Mouse (Mus musculus) ES-Bruce4 (cell line): ENCODE results near the gene Ccdc69. TPM values are rescaled to one million over a fixed set of nuclear protein-coding genes. Genes with fewer than 3 reads are reported as not detected.

Experiments used
- H3K27ac ChIP-seq: 2 replicates; pipeline ENCODE4 v1.5.1; 2012; ENCODE audit warnings: low read length, inconsistent platforms; ENCODE audit not compliant: insufficient read depth
- H3K27me3 ChIP-seq: 2 replicates; pipeline ENCODE4 v1.6.1; 2012; ENCODE audit warnings: mild to moderate bottlenecking, low read length, inconsistent platforms; ENCODE audit not compliant: control insufficient read depth, poor library complexity, insufficient read depth, severe bottlenecking
- H3K36me3 ChIP-seq: 2 replicates; pipeline ENCODE4 v1.6.1; 2012; ENCODE audit warnings: inconsistent platforms, mild to moderate bottlenecking, low read length, moderate library complexity; ENCODE audit not compliant: control insufficient read depth, poor library complexity, insufficient read depth, severe bottlenecking
- H3K4me1 ChIP-seq: one replicate; pipeline ENCODE4 v1.8.1; 2011; ENCODE audit warnings: low read length; ENCODE audit not compliant: control insufficient read depth, insufficient read depth
- H3K4me3 ChIP-seq: 2 replicates; pipeline ENCODE4 v1.5.1; 2011; ENCODE audit warnings: low read depth, mild to moderate bottlenecking, low read length
- H3K9ac ChIP-seq: 2 replicates; pipeline ENCODE4 v1.6.1; 2012; ENCODE audit warnings: low read depth, mild to moderate bottlenecking, inconsistent platforms; ENCODE audit not compliant: poor library complexity, severe bottlenecking
- H3K9me3 ChIP-seq: replicated peaks from 2 replicates; pipeline ENCODE4 v1.6.1; 2012; ENCODE audit warnings: mild to moderate bottlenecking, low read length, inconsistent platforms; ENCODE audit not compliant: control insufficient read depth, poor library complexity, insufficient read depth, severe bottlenecking
- CTCF ChIP-seq: IDR thresholded peaks from one replicate; pipeline ENCODE4 v1.8.1; 2011; ENCODE audit warnings: low read depth, low read length
- EP300 ChIP-seq: IDR thresholded peaks from 2 replicates; pipeline ENCODE4 v1.6.1; 2011; ENCODE audit warnings: low read depth, low read length; ENCODE audit not compliant: insufficient read depth
- POLR2A ChIP-seq: IDR thresholded peaks from one replicate; pipeline ENCODE4 v1.8.1; 2011; ENCODE audit warnings: low read length; ENCODE audit not compliant: insufficient read depth
- polyA plus RNA-seq: library from polyadenylated mRNA; stranded (reverse); fragments of >200 nt; gene quantifications from 2 replicates; pipeline ENCODE4 v1.2.4, GENCODE M21; 2011; ENCODE audit warnings: low read depth; ENCODE audit not compliant: missing spikeins, insufficient read depth, insufficient read length

Ccdc69 gene
- polyA plus RNA-seq, 1 experiment: not detected

- peaks cover 6% of the 10 kb centered on the region for H3K4me1 ChIP-seq
- H3K36me3 ChIP-seq: peaks cover 11% of the 10 kb centered on the region
These were observed 62.1 kb downstream of the Ccdc69 start for GRCm38 (mm10) chr11:55015831-55016241.

GRCm38 (mm10) chr11:55015264-55015663 is 62.7 kb downstream of the Ccdc69 start:
- Histone ChIP-seq H3K9me3 (no peaks in the 10 kb centered on the region), H3K9ac (no peak overlapping the region), H3K27me3 (no peaks in the 10 kb centered on the region), H3K27ac (no peak overlapping the region), H3K4me1 (peaks cover 6% of the 10 kb centered on the region), H3K36me3 (peaks cover 17% of the 10 kb centered on the region), H3K4me3 (no peak overlapping the region)
- TF ChIP-seq EP300 (no peak), POLR2A (no peak), CTCF (no peak)

More at GRCm38 (mm10) chr11:55015831-55016241, 62.1 kb downstream of the Ccdc69 start:
- H3K27me3 ChIP-seq: no peaks in the 10 kb centered on the region
- no peak overlapping the region for H3K4me3 ChIP-seq
- no peak overlapping the region for H3K27ac ChIP-seq
- TF ChIP-seq CTCF (no peak), POLR2A (no peak), EP300 (no peak)
- no peak overlapping the region for H3K9ac ChIP-seq
- H3K9me3 ChIP-seq: no peaks in the 10 kb centered on the region

- Histone ChIP-seq H3K9me3 (no peaks in the 10 kb centered on the region), H3K27ac (no peak overlapping the region), H3K4me1 (peaks cover 6% of the 10 kb centered on the region), H3K9ac (no peak overlapping the region), H3K27me3 (no peaks in the 10 kb centered on the region), H3K4me3 (no peak overlapping the region), H3K36me3 (peaks cover 28% of the 10 kb centered on the region)
- TF ChIP-seq POLR2A (no peak), EP300 (peak; percentile 62; the same call in 1 of the 2 replicates), CTCF (no peak)
These were observed 64.1 kb downstream of the Ccdc69 start for GRCm38 (mm10) chr11:55013802-55014201.

GRCm38 (mm10) chr11:55012551-55013521 is 65.1 kb downstream of the Ccdc69 start:
- Histone ChIP-seq H3K27ac (no peak overlapping the region), H3K9me3 (no peaks in the 10 kb centered on the region), H3K27me3 (no peaks in the 10 kb centered on the region), H3K9ac (no peak overlapping the region), H3K4me1 (peaks cover 6% of the 10 kb centered on the region), H3K4me3 (no peak overlapping the region), H3K36me3 (peaks cover 37% of the 10 kb centered on the region)
- TF ChIP-seq CTCF: no peak
- TF ChIP-seq EP300: no peak
- no peak for TF ChIP-seq POLR2A

- no peak overlapping the region for H3K27ac ChIP-seq
- H3K9ac ChIP-seq: no peak overlapping the region
- H3K4me1 ChIP-seq: peaks cover 9% of the 10 kb centered on the region
- TF ChIP-seq CTCF: no peak
- TF ChIP-seq EP300: no peak
- no peak for TF ChIP-seq POLR2A
- no peaks in the 10 kb centered on the region for H3K27me3 ChIP-seq
- H3K4me3 ChIP-seq: no peak overlapping the region
- peaks cover 44% of the 10 kb centered on the region for H3K36me3 ChIP-seq
- no peaks in the 10 kb centered on the region for H3K9me3 ChIP-seq
These were observed 66.5 kb downstream of the Ccdc69 start for GRCm38 (mm10) chr11:55011440-55011839.

- Histone ChIP-seq H3K9me3 (no peaks in the 10 kb centered on the region), H3K27me3 (no peaks in the 10 kb centered on the region), H3K4me3 (no peak overlapping the region), H3K27ac (no peak overlapping the region), H3K4me1 (peaks cover 2% of the 10 kb centered on the region), H3K9ac (no peak overlapping the region), H3K36me3 (peaks cover 50% of the 10 kb centered on the region)
- no peak for TF ChIP-seq CTCF
- TF ChIP-seq EP300: no peak
- TF ChIP-seq POLR2A: no peak
These were observed 69.7 kb downstream of the Ccdc69 start for GRCm38 (mm10) chr11:55008230-55008629.
